Mouse (Mus musculus) embryonic facial prominence, embryonic 15.5 days (tissue): ENCODE data around the gene Mta2. TPM values are rescaled to one million over a fixed set of nuclear protein-coding genes. Genes with fewer than 3 reads are reported as not detected.
"Not testable (repeated sequence)": the region's sequence is repeated elsewhere in the genome, so short reads cannot be mapped to it uniquely, and the experiment has no call there.

ENCODE experiments used
- ATAC-seq: fragments of 200-750 bp; cut with Nextera tagmentation; 2 replicates; pipeline ENCODE4 v1.8.0; 2017; ENCODE audit warnings: low read depth, moderate TSS enrichment; ENCODE audit not compliant: insufficient number of reproducible peaks, low FRiP score, low TSS enrichment
- H3K27ac ChIP-seq: fragments of 300-500 bp; sonication (generic); replicated peaks from 2 replicates; pipeline ENCODE4 v1.5.1; 2015; ENCODE audit warnings: mild to moderate bottlenecking, inconsistent platforms
- H3K27me3 ChIP-seq: fragments of 300-500 bp; sonication (generic); 2 replicates; pipeline ENCODE4 v1.6.1; 2015; ENCODE audit warnings: inconsistent platforms
- H3K36me3 ChIP-seq: fragments of 300-500 bp; sonication (generic); 2 replicates; pipeline ENCODE4 v1.6.1; 2015; ENCODE audit warnings: mild to moderate bottlenecking, inconsistent platforms
- H3K4me1 ChIP-seq: fragments of 300-500 bp; sonication (generic); 2 replicates; pipeline ENCODE4 v1.6.1; 2015; ENCODE audit warnings: inconsistent platforms
- H3K4me2 ChIP-seq: fragments of 300-500 bp; sonication (generic); replicated peaks from 2 replicates; pipeline ENCODE4 v1.6.1; 2015; ENCODE audit warnings: mild to moderate bottlenecking, inconsistent platforms
- H3K4me3 ChIP-seq: fragments of 300-500 bp; sonication (generic); replicated peaks from 2 replicates; pipeline ENCODE4 v1.5.1; 2015; ENCODE audit warnings: mild to moderate bottlenecking, inconsistent platforms
- H3K9ac ChIP-seq: fragments of 300-500 bp; sonication (generic); 2 replicates; pipeline ENCODE4 v1.6.1; 2015; ENCODE audit warnings: inconsistent platforms
- H3K9me3 ChIP-seq: fragments of 300-500 bp; sonication (generic); replicated peaks from 2 replicates; pipeline ENCODE4 v1.6.1; 2016; ENCODE audit warnings: inconsistent platforms
- WGBS: fragments of 180-500 bp; shearing (Covaris S2); methylation state at CpG from one replicate; pipeline ENCODE4 v1.1.7; 2015; 5-methylcytosine and 5-hydroxymethylcytosine counted together
- polyA plus RNA-seq: library from polyadenylated mRNA; unstranded; fragments of >200 nt; fragmentation: Nextera tagmentation; extraction: Ambion mirVana; gene quantifications from 2 replicates; pipeline ENCODE4 v1.2.1, GENCODE M21; 2015

Gene Mta2
- 155 and 156 TPM in 2 replicates for polyA plus RNA-seq

GRCm38 (mm10) chr19:8941515-8942217 is at the start of gene Mta2:
Gene Mta2 (plus strand): TSS chr19:8941875.
- peak within 1 kb of the TSS; percentile 68 for H3K4me3 ChIP-seq
- peak within 1 kb of the TSS; percentile 97 for H3K9ac ChIP-seq
- H3K27ac ChIP-seq, result peak within 1 kb of the TSS; percentile 99
- H3K4me2 ChIP-seq, result peak within 1 kb of the TSS; percentile 61
- peak; percentile 92 for ATAC-seq
- H3K4me1 ChIP-seq, result peaks cover 40% of the 10 kb centered on the region
- peaks cover 49% of the 10 kb centered on the region for H3K36me3 ChIP-seq
- H3K9me3 ChIP-seq, result no peaks in the 10 kb centered on the region
- H3K27me3 ChIP-seq, result no peaks in the 10 kb centered on the region
- WGBS, result under 1% methylated on average over 64 of the region's 64 CpGs

- WGBS, result 2% methylated on average over 54 of the region's 54 CpGs
- peak within 1 kb of the TSS; percentile 90 for H3K27ac ChIP-seq
These were observed 48.6 kb upstream of the Mta2 start, which contains the start of gene Ints5 for GRCm38 (mm10) chr19:8892829-8893766. Gene Ints5 (plus strand): TSS chr19:8893005.

GRCm38 (mm10) chr19:8895397-8895960 is 46.2 kb upstream of the Mta2 start:
- Histone ChIP-seq H3K27me3 (no peaks in the 10 kb centered on the region), H3K27ac (no peak overlapping the region), H3K4me3 (no peak overlapping the region), H3K4me1 (peaks cover 38% of the 10 kb centered on the region), H3K9ac (no peak overlapping the region), H3K36me3 (peaks cover 33% of the 10 kb centered on the region), H3K9me3 (no peaks in the 10 kb centered on the region), H3K4me2 (no peak overlapping the region)
- 88% methylated on average over 9 of the region's 9 CpGs for WGBS
- no peak for ATAC-seq

More at GRCm38 (mm10) chr19:8892829-8893766, 48.6 kb upstream of the Mta2 start, which contains the start of gene Ints5:
- Histone ChIP-seq H3K4me1 (peaks cover 35% of the 10 kb centered on the region), H3K4me3 (peak within 1 kb of the TSS; percentile 88), H3K36me3 (peaks cover 37% of the 10 kb centered on the region), H3K27me3 (no peaks in the 10 kb centered on the region), H3K9me3 (no peaks in the 10 kb centered on the region), H3K9ac (peak within 1 kb of the TSS; percentile 89), H3K4me2 (peak within 1 kb of the TSS; percentile 72)
- peak; percentile 40 for ATAC-seq

- 91% methylated on average over 5 of the region's 5 CpGs for WGBS
- H3K9me3 ChIP-seq, ATAC-seq, H3K27me3 ChIP-seq, H3K4me2 ChIP-seq, H3K4me3 ChIP-seq: not testable (repeated sequence)
- Histone ChIP-seq H3K36me3 (peaks cover 26% of the 10 kb centered on the region), H3K9ac (peak overlapping the region; percentile 2; the same call in 1 of the 2 replicates), H3K27ac (0 out of 2 replicates have a peak overlapping the region, but pooled peaks have one; percentile 28), H3K4me1 (peaks cover 38% of the 10 kb centered on the region)
These were observed 45.4 kb upstream of the Mta2 start for GRCm38 (mm10) chr19:8896231-8896630.

GRCm38 (mm10) chr19:8897211-8897864 is 44.3 kb upstream of the Mta2 start:
- Histone ChIP-seq H3K27ac (peak overlapping the region; percentile 92), H3K4me2 (peak overlapping the region; percentile 61), H3K36me3 (peaks cover 33% of the 10 kb centered on the region), H3K9ac (peak overlapping the region; percentile 33), H3K4me3 (peak overlapping the region; percentile 81), H3K4me1 (peaks cover 38% of the 10 kb centered on the region)
- ATAC-seq, result peak; percentile 20
- H3K9me3 ChIP-seq, H3K27me3 ChIP-seq: not testable (repeated sequence)
- 13% methylated on average over 21 of the region's 21 CpGs for WGBS

- peak within 1 kb of the TSS; percentile 61 for H3K4me2 ChIP-seq
- peak within 1 kb of the TSS; percentile 92 for H3K27ac ChIP-seq
- ATAC-seq, result peak; percentile 98
- H3K4me3 ChIP-seq, result peak within 1 kb of the TSS; percentile 81
- WGBS, result under 1% methylated on average over 53 of the region's 53 CpGs
- peak within 1 kb of the TSS; percentile 92 for H3K9ac ChIP-seq
- H3K4me1 ChIP-seq, result peaks cover 38% of the 10 kb centered on the region
- no peaks in the 10 kb centered on the region for H3K9me3 ChIP-seq
- H3K27me3 ChIP-seq, result no peaks in the 10 kb centered on the region
- H3K36me3 ChIP-seq, result peaks cover 37% of the 10 kb centered on the region
These were observed 43.7 kb upstream of the Mta2 start, which contains the start of gene Ganab for GRCm38 (mm10) chr19:8897865-8898495. Gene Ganab (plus strand): TSS chr19:8898071.

GRCm38 (mm10) chr19:8898576-8898975 is 43.1 kb upstream of the Mta2 start:
- peaks cover 36% of the 10 kb centered on the region for H3K4me1 ChIP-seq
- no peak for ATAC-seq
- no peaks in the 10 kb centered on the region for H3K9me3 ChIP-seq
- H3K9ac ChIP-seq, result peak overlapping the region; percentile 92
- peak overlapping the region; percentile 81 for H3K4me3 ChIP-seq
- no peaks in the 10 kb centered on the region for H3K27me3 ChIP-seq
- H3K36me3 ChIP-seq, result peaks cover 42% of the 10 kb centered on the region
- WGBS, result 3% methylated on average over 13 of the region's 13 CpGs
- peak overlapping the region; percentile 92 for H3K27ac ChIP-seq
- peak overlapping the region; percentile 61 for H3K4me2 ChIP-seq

GRCm38 (mm10) chr19:8899079-8899478 is 42.6 kb upstream of the Mta2 start:
- peak overlapping the region; percentile 81 for H3K4me3 ChIP-seq
- peaks cover 31% of the 10 kb centered on the region for H3K4me1 ChIP-seq
- peaks cover 46% of the 10 kb centered on the region for H3K36me3 ChIP-seq
- peak overlapping the region; percentile 61 for H3K4me2 ChIP-seq
- H3K27me3 ChIP-seq, result no peaks in the 10 kb centered on the region
- H3K27ac ChIP-seq, result no peak overlapping the region
- peak overlapping the region; percentile 92 for H3K9ac ChIP-seq
- no peaks in the 10 kb centered on the region for H3K9me3 ChIP-seq
- no peak for ATAC-seq
- WGBS, result 50% methylated on average over 3 of the region's 3 CpGs

- H3K9me3 ChIP-seq, result no peaks in the 10 kb centered on the region
- 90% methylated on average over 5 of the region's 5 CpGs for WGBS
- H3K36me3 ChIP-seq, result peaks cover 63% of the 10 kb centered on the region
- no peak overlapping the region for H3K4me2 ChIP-seq
- no peak overlapping the region for H3K4me3 ChIP-seq
- ATAC-seq, result no peak
- no peak overlapping the region for H3K27ac ChIP-seq
- H3K9ac ChIP-seq, result no peak overlapping the region
- peaks cover 10% of the 10 kb centered on the region for H3K4me1 ChIP-seq
- H3K27me3 ChIP-seq, result no peaks in the 10 kb centered on the region
These were observed 38.3 kb upstream of the Mta2 start for GRCm38 (mm10) chr19:8903412-8903811.

- Histone ChIP-seq H3K9ac (no peak overlapping the region), H3K27me3 (no peaks in the 10 kb centered on the region), H3K36me3 (peaks cover 94% of the 10 kb centered on the region), H3K4me2 (no peak overlapping the region), H3K4me1 (no peaks in the 10 kb centered on the region), H3K9me3 (no peaks in the 10 kb centered on the region), H3K27ac (no peak overlapping the region), H3K4me3 (no peak overlapping the region)
- no peak for ATAC-seq
- WGBS, result 89% methylated on average over 6 of the region's 6 CpGs
These were observed 33.1 kb upstream of the Mta2 start for GRCm38 (mm10) chr19:8908531-8908930.
